ENCODE assay signal across 24 mouse cellular contexts in the genomic region with DNA sequence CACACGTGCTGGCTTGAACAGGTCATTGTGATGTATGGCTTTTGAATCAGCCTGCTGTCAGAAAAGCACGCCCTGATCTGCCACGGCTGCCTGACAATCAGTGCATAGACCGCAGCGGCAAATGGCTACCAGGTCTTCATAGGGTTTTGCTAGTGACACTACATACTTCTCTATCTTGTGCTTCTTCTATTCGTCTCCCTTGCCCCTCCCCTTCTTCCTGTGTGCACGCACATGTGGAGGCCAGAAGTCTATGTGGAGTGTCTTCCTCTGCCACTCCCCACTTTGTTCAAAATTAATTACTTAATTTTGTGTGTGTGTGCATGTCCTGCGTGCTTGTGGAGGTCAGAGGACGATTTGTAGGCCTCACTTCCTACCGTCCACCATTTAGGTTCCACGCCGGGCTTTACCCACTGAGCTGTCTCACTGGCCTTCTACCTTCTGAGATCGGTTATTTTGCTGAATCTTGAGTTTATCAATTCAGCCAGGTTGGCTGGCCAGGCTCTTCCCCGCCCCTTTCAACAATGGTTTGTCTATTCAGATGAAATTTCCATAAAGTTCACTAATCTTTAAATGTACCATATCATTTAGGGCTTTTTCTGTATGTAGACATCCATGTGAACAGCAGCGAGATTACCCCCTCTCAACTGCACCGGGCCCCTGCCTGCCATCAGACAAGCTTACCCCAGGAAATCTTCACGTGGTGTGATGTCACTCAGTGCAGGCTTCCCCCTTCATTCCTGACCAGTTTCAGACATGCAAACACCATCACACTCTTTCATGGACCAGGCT. TPM values are rescaled to one million over a fixed set of nuclear protein-coding genes. Genes with fewer than 3 reads are reported as not detected.
DNase-seq lines count a peak whose midpoint lies in the region; ATAC-seq and TF ChIP-seq lines count a peak whose summit lies in the region.
"Had no signal": no experiment of that assay in that cellular context is flagged by ENCODE, and none has a peak within 500 bp of the region (broad histone marks: within the 10 kb centered on the region; RNA-seq: fewer than 3 reads in every experiment).

No protein-coding gene starts in this region.

- H3K79me2 ChIP-seq in MEL (ENCODE audit: control insufficient read depth, insufficient read depth, low read length, poor library complexity): no peaks in the 10 kb centered on the region

- H3K27me3 ChIP-seq in liver, embryonic 11.5 days (replicated peaks; ENCODE audit: control insufficient read depth, insufficient read depth, low read length): no peaks in the 10 kb centered on the region; the same call in none of the 2 replicates
- no peaks in the 10 kb centered on the region for H3K27me3 ChIP-seq in liver, postnatal 0 days (ENCODE audit: insufficient read depth, low read length)
- H3K27me3 ChIP-seq in MEL (ENCODE audit: control insufficient read depth in 1 of 2, insufficient read depth in 2 of 2, low read length in 2 of 2): no peaks in the 10 kb centered on the region
- no peaks in the 10 kb centered on the region for H3K27me3 ChIP-seq in liver, embryonic 16.5 days (ENCODE audit: control insufficient read depth, insufficient read depth, low read depth, low read length)
- no peaks in the 10 kb centered on the region for H3K27me3 ChIP-seq in limb, embryonic 10.5 days (ENCODE audit: low read depth, poor library complexity, severe bottlenecking)
- H3K27me3 ChIP-seq: embryonic facial prominence, embryonic 13.5 days; heart, embryonic 15.5 days; Patski had no signal

- no peak overlapping the region for H3K4me3 ChIP-seq in liver, embryonic 11.5 days (ENCODE audit: low read depth, low read length)
- no peak overlapping the region for H3K4me3 ChIP-seq in liver, postnatal 0 days (ENCODE audit: low read depth, low read length)
- H3K4me3 ChIP-seq in MEL (ENCODE audit: control insufficient read depth in 1 of 2, insufficient read depth in 1 of 2, low read depth in 2 of 2, low read length in 2 of 2): peak overlapping the region; percentile 54 to 55
- no peak overlapping the region for H3K4me3 ChIP-seq in liver, embryonic 16.5 days (ENCODE audit: low read depth, low read length)
- H3K4me3 ChIP-seq in limb, embryonic 10.5 days: no peak overlapping the region
- H3K4me3 ChIP-seq: embryonic facial prominence, embryonic 13.5 days; forebrain, embryonic 10.5 days; gastrocnemius, adult 2 months; heart, embryonic 15.5 days had no signal

- H3K4me1 ChIP-seq in liver, embryonic 11.5 days (replicated peaks; ENCODE audit: control insufficient read depth, insufficient read depth, low read length): peaks cover 10% of the 10 kb centered on the region; the same call in 1 of the 2 replicates
- H3K4me1 ChIP-seq in liver, postnatal 0 days (ENCODE audit: insufficient read depth): 0 out of 2 replicates have a peak, but pooled peaks cover 4% of the 10 kb centered on the region
- peaks cover 3 to 15% of the 10 kb centered on the region in 2 experiments; a peak in 3 of 4 replicates for H3K4me1 ChIP-seq in MEL (ENCODE audit: control insufficient read depth in 1 of 2, insufficient read depth in 2 of 2, low read length in 2 of 2)
- H3K4me1 ChIP-seq in liver, embryonic 16.5 days (ENCODE audit: control insufficient read depth, low read depth, low read length): peaks cover 13% of the 10 kb centered on the region
- H3K4me1 ChIP-seq in limb, embryonic 10.5 days: no peaks in the 10 kb centered on the region
- H3K4me1 ChIP-seq: embryonic facial prominence, embryonic 13.5 days; forebrain, embryonic 10.5 days; heart, embryonic 15.5 days had no signal

- H3K27ac ChIP-seq in liver, embryonic 11.5 days (ENCODE audit: low read depth, low read length): no peak overlapping the region
- no peak overlapping the region for H3K27ac ChIP-seq in liver, postnatal 0 days (ENCODE audit: low read depth)
- H3K27ac ChIP-seq in MEL (ENCODE audit: control insufficient read depth, low read depth, low read length): peak overlapping the region; percentile 60
- H3K27ac ChIP-seq in liver, embryonic 16.5 days (ENCODE audit: low read length): no peak overlapping the region
- no peak overlapping the region for H3K27ac ChIP-seq in limb, embryonic 10.5 days
- H3K27ac ChIP-seq: embryonic facial prominence, embryonic 13.5 days; forebrain, embryonic 10.5 days; gastrocnemius, adult 2 months; heart, embryonic 15.5 days; hindbrain, postnatal 0 days had no signal

- no peaks in the 10 kb centered on the region for H3K9me3 ChIP-seq in liver, embryonic 11.5 days (ENCODE audit: control insufficient read depth, low read length)
- no peaks in the 10 kb centered on the region for H3K9me3 ChIP-seq in liver, postnatal 0 days (ENCODE audit: low read length)
- no peaks in the 10 kb centered on the region for H3K9me3 ChIP-seq in MEL (replicated peaks; ENCODE audit: insufficient read depth, low read length)
- no peaks in the 10 kb centered on the region for H3K9me3 ChIP-seq in liver, embryonic 16.5 days (replicated peaks; ENCODE audit: control insufficient read depth, low read length)
- H3K9me3 ChIP-seq in limb, embryonic 10.5 days (replicated peaks): no peaks in the 10 kb centered on the region
- H3K9me3 ChIP-seq: embryonic facial prominence, embryonic 13.5 days; forebrain, embryonic 10.5 days; G1E; heart, embryonic 15.5 days had no signal

- no peaks in the 10 kb centered on the region for H3K36me3 ChIP-seq in liver, embryonic 11.5 days (ENCODE audit: control insufficient read depth, insufficient read depth, low read length)
- no peaks in the 10 kb centered on the region for H3K36me3 ChIP-seq in liver, postnatal 0 days (replicated peaks; ENCODE audit: insufficient read depth, low read length)
- H3K36me3 ChIP-seq in MEL (ENCODE audit: control insufficient read depth in 1 of 2, insufficient read depth in 2 of 2, low read length in 2 of 2): peaks cover 0 to 9% of the 10 kb centered on the region in 2 experiments; a peak in 2 of 4 replicates
- no peaks in the 10 kb centered on the region for H3K36me3 ChIP-seq in liver, embryonic 16.5 days (ENCODE audit: control insufficient read depth, insufficient read depth)
- no peaks in the 10 kb centered on the region for H3K36me3 ChIP-seq in limb, embryonic 10.5 days
- H3K36me3 ChIP-seq: embryonic facial prominence, embryonic 13.5 days; forebrain, embryonic 10.5 days; G1E; heart, embryonic 15.5 days had no signal

- DNase-seq in liver, embryonic 11.5 days (ENCODE audit: low spot score): no peak
- no peak for DNase-seq in liver, postnatal 0 days
- peak; percentile 89 for DNase-seq in MEL (ENCODE audit: low read depth, low spot score)
- peak; percentile 22 for DNase-seq in brain, embryonic 14.5 days (ENCODE audit: low read depth)
- DNase-seq in limb, embryonic 10.5 days (ENCODE audit: low spot score): no peak
- DNase-seq in lung, adult 18-20 months: no peak
- DNase-seq: adrenal gland, postnatal 14 days; cerebellum, adult 18-20 months; cerebellum, adult 9-11 months; cerebellum, postnatal 36 days; gastrocnemius, adult 2 months; heart, adult 18-20 months; heart, postnatal 14 days had no signal

- H3K9ac ChIP-seq in liver, embryonic 11.5 days (ENCODE audit: low read depth, low read length): no peak overlapping the region
- no peak overlapping the region for H3K9ac ChIP-seq in liver, postnatal 0 days (replicated peaks)
- peak overlapping the region; percentile 55 for H3K9ac ChIP-seq in MEL (ENCODE audit: control insufficient read depth, low read depth, low read length, poor library complexity, severe bottlenecking)
- no peak overlapping the region for H3K9ac ChIP-seq in liver, embryonic 16.5 days (ENCODE audit: low read depth, low read length)
- H3K9ac ChIP-seq: embryonic facial prominence, embryonic 13.5 days; heart, embryonic 15.5 days had no signal

- peak overlapping the region; percentile 11; the same call in 1 of the 2 replicates for H3K4me2 ChIP-seq in liver, embryonic 11.5 days
- H3K4me2 ChIP-seq in liver, postnatal 0 days (ENCODE audit: low read depth, low read length): no peak overlapping the region
- H3K4me2 ChIP-seq in liver, embryonic 16.5 days (ENCODE audit: low read depth, low read length): peak overlapping the region; percentile 26; the same call in 1 of the 2 replicates
- H3K4me2 ChIP-seq: embryonic facial prominence, embryonic 13.5 days; heart, embryonic 11.5 days; heart, embryonic 15.5 days had no signal

- WGBS in liver, embryonic 11.5 days: 68% methylated on average over 17 of the region's 17 CpGs
- 64% methylated on average over 17 of the region's 17 CpGs for WGBS in liver, postnatal 0 days (ENCODE audit: insufficient replicate concordance)
- WGBS in liver, embryonic 16.5 days (ENCODE audit: insufficient replicate concordance): 60% methylated on average over 17 of the region's 17 CpGs
- 83% methylated on average over 17 of the region's 17 CpGs for WGBS in limb, embryonic 10.5 days

- TF ChIP-seq RAD21 in MEL (IDR thresholded peaks at IDR 0.05; ENCODE audit: low read depth, low read length): no peak

- no peak; the same call in none of the 2 replicates for ATAC-seq in liver, embryonic 11.5 days (replicated peaks; ENCODE audit: low FRiP score)
- no peak for ATAC-seq in liver, postnatal 0 days
- no peak for ATAC-seq in liver, embryonic 16.5 days (ENCODE audit: low read depth)
- ATAC-seq: activated CD4-positive, CD25-positive, alpha-beta regulatory T cell, adult 4 months; forebrain, embryonic 14.5 days; hindbrain, postnatal 0 days; Patski had no signal

- TF ChIP-seq POLR2A in MEL (IDR thresholded peaks at IDR 0.05; ENCODE audit: control insufficient read depth in 1 of 2, insufficient read depth in 1 of 2, low read depth in 1 of 2, low read length in 2 of 2, poor library complexity in 1 of 2): peak; percentile 33 to 48; a peak in 3 of 4 replicates
- TF ChIP-seq POLR2A in brain, embryonic 14.5 days (IDR thresholded peaks at IDR 0.05; ENCODE audit: borderline replicate concordance, extremely low read depth, insufficient read depth, insufficient read length, poor library complexity, severe bottlenecking): no peak

- no peak for TF ChIP-seq CTCF in liver, postnatal 0 days (IDR thresholded peaks at IDR 0.05; ENCODE audit: low read depth)
- no peak for TF ChIP-seq CTCF in MEL (IDR thresholded peaks at IDR 0.05 in 2 of 3, conservative IDR thresholded peaks at IDR 0.05 in 1 of 3; ENCODE audit: control insufficient read depth in 1 of 3, insufficient read depth in 1 of 3, low read depth in 2 of 3, low read length in 3 of 3, poor library complexity in 1 of 3, severe bottlenecking in 1 of 3)
- TF ChIP-seq CTCF in brain, embryonic 14.5 days (IDR thresholded peaks at IDR 0.05; ENCODE audit: borderline replicate concordance, extremely low read depth, insufficient read depth, insufficient read length): no peak

- no peak for TF ChIP-seq EP300 in liver, postnatal 0 days (IDR thresholded peaks at IDR 0.05; ENCODE audit: low read depth)
- no peak for TF ChIP-seq EP300 in MEL (IDR thresholded peaks at IDR 0.05; ENCODE audit: low read depth in 1 of 2, low read length in 2 of 2)

RNA-seq across cellular contexts. Expression of a gene that starts 17.7 kb away (rescaled TPM):
- polyA plus RNA-seq in liver, embryonic 11.5 days (2014; fragmentation: Nextera tagmentation; extraction: Ambion mirVana): not detected in 2 replicates
- polyA plus RNA-seq in liver, postnatal 0 days (2015; fragmentation: Nextera tagmentation; extraction: Ambion mirVana): not detected in 2 replicates
- 0.23 and 0.27 TPM in 2 replicates for total RNA-seq in MEL (2012; rRNA removed)
- 1 to 10 TPM in 1 of 2 experiments, not detected in 1; 2.0 TPM for polyA plus RNA-seq in MEL (2012; ENCODE audit: insufficient read depth in 1 of 2, insufficient read length in 2 of 2, low read depth in 1 of 2, low replicate concordance in 2 of 2, missing spikeins in 1 of 2)
- 20.5 and 33.7 TPM in 2 replicates for polyA plus RNA-seq in brain, embryonic 14.5 days (2012; rRNA removed)
- not detected in 2 replicates for polyA plus RNA-seq in liver, embryonic 16.5 days (2015; fragmentation: Nextera tagmentation; extraction: Ambion mirVana)
- not detected in 2 replicates for polyA plus RNA-seq in limb, embryonic 10.5 days (2016; fragmentation: Nextera tagmentation; extraction: Ambion mirVana)
- total RNA-seq: hematopoietic stem cell, adult 5-6 weeks had no signal
- polyA plus RNA-seq: activated CD4-positive, CD25-positive, alpha-beta regulatory T cell, adult 4 months; G1E had no signal

RNA-seq across cellular contexts. Expression of a gene that starts 27.6 kb away (rescaled TPM):
- polyA plus RNA-seq in liver, embryonic 11.5 days (2014; fragmentation: Nextera tagmentation; extraction: Ambion mirVana): 3.5 and 5.2 TPM in 2 replicates
- polyA plus RNA-seq in liver, postnatal 0 days (2015; fragmentation: Nextera tagmentation; extraction: Ambion mirVana): not detected in 2 replicates
- total RNA-seq in MEL (2012; rRNA removed): not detected in 2 replicates
- under 1 TPM in 1 of 2 experiments, not detected in 1; 0.50 TPM for polyA plus RNA-seq in MEL (2012; ENCODE audit: insufficient read depth in 1 of 2, insufficient read length in 2 of 2, low read depth in 1 of 2, low replicate concordance in 2 of 2, missing spikeins in 1 of 2)
- 4.5 and 4.6 TPM in 2 replicates for polyA plus RNA-seq in brain, embryonic 14.5 days (2012; rRNA removed)
- polyA plus RNA-seq in liver, embryonic 16.5 days (2015; fragmentation: Nextera tagmentation; extraction: Ambion mirVana): 0.37 TPM in 1 of 2 replicates, not detected in the other
- 0.21 and 2.4 TPM in 2 replicates for polyA plus RNA-seq in limb, embryonic 10.5 days (2016; fragmentation: Nextera tagmentation; extraction: Ambion mirVana)
- total RNA-seq: G1E had no signal
- polyA plus RNA-seq: activated CD4-positive, CD25-positive, alpha-beta regulatory T cell, adult 4 months; G1E had no signal

Comparison
In these comparisons a context has a peak if more than half of its experiments do, and no peak if none do; other contexts are left out.
1. DNase-seq: peak in MEL (single experiment) and brain, embryonic 14.5 days (single experiment); none in liver, embryonic 11.5 days (single experiment), liver, postnatal 0 days (single experiment), limb, embryonic 10.5 days (single experiment) and lung, adult 18-20 months (0 of 2).
2. H3K4me3 ChIP-seq: peak in MEL (2 of 2); none in liver, embryonic 11.5 days (single experiment), liver, postnatal 0 days (single experiment), liver, embryonic 16.5 days (single experiment) and limb, embryonic 10.5 days (single experiment).